Mouse (Mus musculus) CH12.LX (cell line): ENCODE data around the gene Lpcat1.

Source experiments
- CTCF ChIP-seq, 2 experiments: IDR thresholded peaks in 1 of 2; conservative IDR thresholded peaks in 1 of 2; 2 replicates each; pipeline ENCODE4 v1.5.1; 2011 to 2012; ENCODE audit warnings: low read depth in 2 of 2, low read length in 2 of 2, improper control_type of control experiment in 1 of 2, inconsistent platforms in 1 of 2, mild to moderate bottlenecking in 1 of 2, moderate library complexity in 1 of 2
- USF2 ChIP-seq: conservative IDR thresholded peaks from 2 replicates; pipeline ENCODE4 v1.6.1; 2011; ENCODE audit warnings: low read depth, low read length, improper control_type of control experiment

DNA sequence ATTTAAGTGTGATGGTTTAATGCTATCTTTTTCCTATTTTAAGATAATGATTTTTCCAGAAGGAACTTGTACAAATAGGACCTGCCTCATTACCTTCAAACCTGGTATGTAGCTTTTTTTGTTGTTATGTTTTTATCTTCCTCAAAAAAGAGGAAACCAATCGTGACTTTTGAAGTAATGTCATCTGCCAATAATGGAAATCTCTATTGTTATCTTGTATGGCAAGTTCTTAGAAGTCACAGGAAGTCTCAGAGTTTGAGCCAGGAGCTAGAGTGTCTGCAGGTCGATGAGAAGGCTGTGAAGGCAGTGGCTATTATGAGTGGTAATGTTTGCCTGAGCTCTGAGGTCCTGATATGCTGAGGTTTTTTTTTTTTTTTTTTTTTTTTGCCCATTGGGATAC is 29.1 kb downstream of the Lpcat1 start:
- TF ChIP-seq CTCF (conservative IDR thresholded peaks at IDR 0.05 in 1 of 2, IDR thresholded peaks at IDR 0.05 in 1 of 2; ENCODE audit: low read depth in 2 of 2, low read length in 2 of 2) (no peak), USF2 (no peak)
